9 mouse cellular contexts compared by ENCODE assay signal in genomic region chr15:85969707-85970153, GRCm38 (mm10).
DNase-seq lines count a peak whose midpoint lies in the region; ATAC-seq lines count a peak whose summit lies in the region.
"Had no signal": no experiment of that assay in that cellular context is flagged by ENCODE, and none has a peak within 500 bp of the region (broad histone marks: within the 10 kb centered on the region; RNA-seq: fewer than 3 reads in every experiment).

No protein-coding gene starts in this region.

- H3K4me1 ChIP-seq in stomach, embryonic 14.5 days (ENCODE audit: control insufficient read depth, insufficient read depth, low read length): peaks cover 12% of the 10 kb centered on the region

- no peaks in the 10 kb centered on the region for H3K36me3 ChIP-seq in stomach, embryonic 14.5 days (ENCODE audit: control insufficient read depth, insufficient read depth, low read length)

- no peak overlapping the region for H3K9ac ChIP-seq in stomach, embryonic 14.5 days (replicated peaks; ENCODE audit: low read depth, low read length)
- H3K9ac ChIP-seq: liver, embryonic 14.5 days had no signal

- whole genome bisulfite sequencing in stomach, embryonic 14.5 days: 47% methylated on average over 3 of the region's 3 CpGs

- DNase-seq in ovary, adult 18-20 months (ENCODE audit: low spot score): peak; percentile 41
- DNase-seq in ovary, postnatal 10 days (ENCODE audit: low spot score): no peak
- DNase-seq in brain, embryonic 18.5 days (ENCODE audit: low read depth, low spot score): peak; percentile 40
- DNase-seq in heart, postnatal 14 days: peak; percentile 47 to 67
- peak; percentile 78 to 84 for DNase-seq in kidney, postnatal 4 days
- no peak for DNase-seq in left cerebral cortex, adult 9 months (ENCODE audit: low spot score in 2 of 2)

- H3K4me3 ChIP-seq in stomach, embryonic 14.5 days (ENCODE audit: low read depth, low read length): no peak overlapping the region

- H3K4me2 ChIP-seq in stomach, embryonic 14.5 days (replicated peaks; ENCODE audit: low read depth, low read length): no peak overlapping the region

- 0 out of 2 replicates have a peak, but pooled peaks have one; percentile 34 for ATAC-seq in stomach, embryonic 14.5 days (ENCODE audit: insufficient number of reproducible peaks, insufficient read depth, low FRiP score, low read depth)
- no peak for ATAC-seq in cerebellum, adult (ENCODE audit: insufficient number of reproducible peaks, low FRiP score, low TSS enrichment)

- no peaks in the 10 kb centered on the region for H3K27me3 ChIP-seq in stomach, embryonic 14.5 days (ENCODE audit: control insufficient read depth, insufficient read depth, low read length)

- no peaks in the 10 kb centered on the region for H3K9me3 ChIP-seq in stomach, embryonic 14.5 days (ENCODE audit: control insufficient read depth, low read depth, low read length)

- peak overlapping the region; percentile 56; the same call in 1 of the 2 replicates for H3K27ac ChIP-seq in stomach, embryonic 14.5 days (ENCODE audit: low read length)
- H3K27ac ChIP-seq: liver, embryonic 14.5 days had no signal

- intact Hi-C loops in heart, postnatal 14 days (cut with DNase I): no loop called here

Comparison
In these comparisons a context has a peak if more than half of its experiments do, and no peak if none do; other contexts are left out.
1. DNase-seq: peak in ovary, adult 18-20 months (single experiment), brain, embryonic 18.5 days (single experiment), heart, postnatal 14 days (2 of 2) and kidney, postnatal 4 days (2 of 2); none in ovary, postnatal 10 days (single experiment) and left cerebral cortex, adult 9 months (0 of 2).